Mouse (Mus musculus): ENCODE data around the gene Zc3h10. TPM values are rescaled to one million over a fixed set of nuclear protein-coding genes. Genes with fewer than 3 reads are reported as not detected.
"Not testable (repeated sequence)": the region's sequence is repeated elsewhere in the genome, so short reads cannot be mapped to it uniquely, and the experiment has no call there.

Gene Zc3h10
- polyA plus RNA-seq, 1 experiment from 2014 or later: 6.2 TPM

DNA sequence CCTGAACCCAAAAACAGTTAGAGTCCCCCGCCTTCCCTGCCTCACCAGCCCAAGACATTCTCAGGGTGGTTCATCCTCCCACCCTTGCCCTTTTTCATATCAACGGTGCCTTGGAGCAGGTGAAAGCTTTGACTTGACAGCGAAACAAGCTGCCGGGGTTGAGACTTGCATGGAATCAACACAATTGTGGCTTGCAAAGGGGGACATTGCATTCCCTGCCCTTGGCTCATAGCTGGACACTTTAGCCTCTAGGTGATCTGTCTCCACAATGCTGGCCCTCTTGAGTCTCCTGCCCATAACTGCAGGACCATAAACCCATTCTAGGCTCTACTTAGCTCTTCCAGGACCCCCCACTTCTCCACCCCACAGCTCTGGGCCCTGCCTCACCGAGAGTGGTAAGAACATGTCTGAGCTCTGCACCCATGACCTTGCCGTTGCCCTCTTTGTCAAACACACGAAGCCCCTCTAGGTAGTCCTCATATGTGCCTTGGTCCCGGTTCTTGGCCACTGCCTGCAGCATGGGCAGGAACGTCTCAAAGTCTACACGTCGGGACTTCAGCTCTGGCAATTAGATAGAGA, 52.8 kb downstream of the Zc3h10 start:
- 32% methylated on average over 11 of the region's 11 CpGs for WGBS (ENCODE audit: insufficient replicate concordance)
- ATAC-seq (ENCODE audit: low read depth) (no peak), DNase-seq (no peak)
- Histone ChIP-seq H3K27me3 (no peaks in the 10 kb centered on the region), H3K4me2 (peak overlapping the region; percentile 93), H3K4me3 (replicated peaks) (peak overlapping the region; percentile 88), H3K27ac (peak overlapping the region; percentile 91), H3K9ac (peak overlapping the region; percentile 93), H3K4me1 (replicated peaks) (peaks cover 76% of the 10 kb centered on the region), H3K36me3 (peaks cover 26% of the 10 kb centered on the region), H3K9me3 (replicated peaks) (no peaks in the 10 kb centered on the region)

DNA sequence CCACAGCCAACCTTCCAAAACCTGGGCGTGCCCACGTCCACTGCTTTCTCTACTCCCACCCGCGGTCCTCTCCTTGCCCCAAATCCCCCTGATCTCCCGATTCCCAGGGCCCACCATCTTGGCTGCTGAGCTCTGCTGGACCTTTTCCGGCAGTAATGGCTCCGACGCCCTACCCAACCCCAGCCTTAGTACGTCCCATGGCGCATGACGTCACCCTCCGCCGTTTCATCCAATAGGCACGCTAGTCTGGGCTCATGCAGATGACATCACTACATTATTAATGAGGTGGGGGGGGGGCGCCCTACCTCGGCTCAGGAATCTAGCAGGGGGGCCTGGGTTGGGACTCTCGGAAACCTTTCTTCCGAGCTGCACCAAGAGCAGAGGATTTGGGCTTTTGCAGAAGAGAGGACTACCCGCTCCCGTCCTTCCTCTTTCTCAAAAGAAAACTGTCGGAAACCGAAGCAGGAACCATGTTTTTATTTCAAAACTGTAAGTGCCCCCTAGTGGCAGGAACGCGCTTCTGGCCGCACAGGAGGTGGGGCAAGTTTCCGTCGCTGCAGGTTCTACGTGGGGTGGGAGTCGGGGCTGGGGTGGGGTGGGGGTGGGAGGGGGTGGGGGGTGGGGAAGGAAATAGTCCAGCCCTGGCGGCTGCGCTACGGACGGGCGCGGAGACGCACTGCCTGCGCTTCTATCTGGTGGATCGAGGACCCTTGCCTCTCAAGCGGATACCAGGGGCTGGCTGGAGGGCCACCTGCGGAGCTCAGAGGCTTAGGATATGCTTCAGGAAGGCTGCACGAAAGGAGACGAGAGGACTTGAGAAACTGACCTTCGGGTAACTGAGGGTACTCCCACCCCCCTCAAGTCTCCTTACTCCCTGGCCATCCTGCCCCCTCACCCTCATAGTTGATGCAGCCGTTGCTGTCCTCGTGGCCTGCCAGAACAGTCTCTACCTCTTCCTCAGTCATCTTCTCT, 53.6 kb downstream of the Zc3h10 start, which contains the start of gene Myl6:
Myl6 (minus strand) TSS at position 451 of the 972 bp plus-strand sequence.
- H3K27me3 ChIP-seq: no peaks in the 10 kb centered on the region
- H3K4me1 ChIP-seq (replicated peaks): peaks cover 68% of the 10 kb centered on the region
- peak; percentile 87 for ATAC-seq (ENCODE audit: low read depth)
- peak within 1 kb of the TSS; percentile 93 for H3K9ac ChIP-seq
- peak; percentile 95 for DNase-seq
- under 1% methylated on average over 45 of the region's 45 CpGs for WGBS (ENCODE audit: insufficient replicate concordance)
- peak within 1 kb of the TSS; percentile 93 for H3K4me2 ChIP-seq
- H3K36me3 ChIP-seq: peaks cover 33% of the 10 kb centered on the region
- no peaks in the 10 kb centered on the region for H3K9me3 ChIP-seq (replicated peaks)
- peak within 1 kb of the TSS; percentile 88 for H3K4me3 ChIP-seq (replicated peaks)
- peak within 1 kb of the TSS; percentile 91 for H3K27ac ChIP-seq

DNA sequence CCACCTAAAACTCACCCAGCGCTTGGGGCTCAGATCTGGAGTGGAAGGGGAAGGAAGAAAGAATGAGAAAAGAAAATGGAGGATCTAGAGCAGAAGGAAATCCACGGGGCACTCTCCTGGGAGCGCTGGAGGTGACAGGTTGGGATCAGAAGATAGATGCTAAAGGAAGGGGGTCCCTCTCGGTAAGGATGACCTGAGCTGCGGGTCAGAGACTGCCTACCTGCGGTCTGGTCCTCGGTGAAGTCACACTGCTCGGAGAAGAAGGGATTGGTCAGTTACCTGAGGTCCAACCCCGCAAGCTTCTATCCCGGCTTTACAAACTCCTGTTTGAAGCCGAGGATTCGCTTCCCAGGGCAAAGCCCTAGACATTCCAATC, 54.3 kb downstream of the Zc3h10 start:
- peak overlapping the region; percentile 93 for H3K9ac ChIP-seq
- 1% methylated on average over 12 of the region's 12 CpGs for WGBS (ENCODE audit: insufficient replicate concordance)
- ATAC-seq (ENCODE audit: low read depth): peak; percentile 47

GRCm38 (mm10) chr10:128492633-128493311, 54.8 kb downstream of the Zc3h10 start:
- WGBS (ENCODE audit: insufficient replicate concordance): 24% methylated on average over 12 of the region's 12 CpGs
- DNase-seq: peak; percentile 52
- peak overlapping the region; percentile 93 for H3K9ac ChIP-seq
- ATAC-seq (ENCODE audit: low read depth): peak; percentile 63
- H3K9me3 ChIP-seq (replicated peaks): no peaks in the 10 kb centered on the region
- peaks cover 61% of the 10 kb centered on the region for H3K4me1 ChIP-seq (replicated peaks)
- peak overlapping the region; percentile 88 for H3K4me3 ChIP-seq (replicated peaks)
- H3K4me2 ChIP-seq: peak overlapping the region; percentile 93
- H3K36me3 ChIP-seq: peaks cover 45% of the 10 kb centered on the region
- no peaks in the 10 kb centered on the region for H3K27me3 ChIP-seq
- H3K27ac ChIP-seq: peak overlapping the region; percentile 91

More for the DNA sequence above, 54.3 kb downstream of the Zc3h10 start:
- Histone ChIP-seq H3K9me3 (replicated peaks) (no peaks in the 10 kb centered on the region), H3K36me3 (peaks cover 40% of the 10 kb centered on the region), H3K27me3 (no peaks in the 10 kb centered on the region), H3K4me3 (replicated peaks) (peak overlapping the region; percentile 88), H3K4me2 (peak overlapping the region; percentile 93), H3K27ac (peak overlapping the region; percentile 91), H3K4me1 (replicated peaks) (peaks cover 66% of the 10 kb centered on the region)
- DNase-seq: no peak

DNA sequence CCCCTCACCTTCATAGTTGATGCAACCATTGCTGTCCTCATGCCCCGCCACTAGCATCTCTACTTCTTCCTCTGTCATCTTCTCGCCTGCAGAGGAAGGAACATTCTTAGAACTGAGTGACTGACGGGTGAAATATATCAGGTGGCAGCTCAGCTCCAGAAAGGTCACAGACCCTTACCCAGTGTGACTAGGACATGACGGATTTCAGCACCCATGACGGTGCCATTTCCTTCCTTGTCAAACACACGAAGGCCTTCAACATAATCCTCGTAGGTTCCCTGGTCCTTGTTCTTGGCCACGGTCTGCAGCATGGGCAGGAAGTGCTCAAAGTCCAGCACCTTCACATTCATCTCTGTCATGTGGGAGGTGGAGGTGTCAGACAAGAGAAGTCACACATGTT, 55.5 kb downstream of the Zc3h10 start:
- not testable (repeated sequence) for H3K27me3 ChIP-seq; H3K9me3 ChIP-seq (replicated peaks); DNase-seq; ATAC-seq (ENCODE audit: low read depth)
- H3K36me3 ChIP-seq: peaks cover 53% of the 10 kb centered on the region
- peak overlapping the region; percentile 93 for H3K4me2 ChIP-seq
- H3K9ac ChIP-seq: peak overlapping the region; percentile 93
- 48% methylated on average over 8 of the region's 8 CpGs for WGBS (ENCODE audit: insufficient replicate concordance)
- H3K4me3 ChIP-seq (replicated peaks): peak overlapping the region; percentile 88
- peak overlapping the region; percentile 91 for H3K27ac ChIP-seq
- peaks cover 54% of the 10 kb centered on the region for H3K4me1 ChIP-seq (replicated peaks)

Small RNA genes within 50 kb of the gene (microRNA-seq; reads per million reads assigned to microRNA genes)
- 1.2 reads per million for gene Gm47275
- gene Mir6916: not detected
- gene Mir6917: 0.88 reads per million

Other genes with a start within 250 kb of the Zc3h10 start
- gene Il23a, start 249.0 kb downstream of the Zc3h10 start, polyA plus RNA-seq (2015; fragmentation: Nextera tagmentation; extraction: Ambion mirVana): 0.10 TPM in 1 of 2 replicates, not detected in the other
- 11.8 and 14.4 TPM in 2 replicates for gene Pan2, start 244.4 kb downstream of the Zc3h10 start, polyA plus RNA-seq (2015; fragmentation: Nextera tagmentation; extraction: Ambion mirVana)
- 99.7 and 105 TPM in 2 replicates for gene Cnpy2, start 225.3 kb downstream of the Zc3h10 start, polyA plus RNA-seq (2015; fragmentation: Nextera tagmentation; extraction: Ambion mirVana)
- 149 and 170 TPM in 2 replicates for gene Cs, start 210.0 kb downstream of the Zc3h10 start, polyA plus RNA-seq (2015; fragmentation: Nextera tagmentation; extraction: Ambion mirVana)
- 4.6 and 4.8 TPM in 2 replicates for gene Coq10a, start 178.8 kb downstream of the Zc3h10 start, polyA plus RNA-seq (2015; fragmentation: Nextera tagmentation; extraction: Ambion mirVana)
- 5.0 and 5.1 TPM in 2 replicates for gene Ankrd52, start 170.7 kb downstream of the Zc3h10 start, polyA plus RNA-seq (2015; fragmentation: Nextera tagmentation; extraction: Ambion mirVana)
- 30.5 and 32.8 TPM in 2 replicates for gene Slc39a5, start 146.5 kb downstream of the Zc3h10 start, polyA plus RNA-seq (2015; fragmentation: Nextera tagmentation; extraction: Ambion mirVana)
- gene Nabp2, start 136.3 kb downstream of the Zc3h10 start, polyA plus RNA-seq (2015; fragmentation: Nextera tagmentation; extraction: Ambion mirVana): 57.3 and 64.4 TPM in 2 replicates
- gene Rnf41, start 136.1 kb downstream of the Zc3h10 start, polyA plus RNA-seq (2015; fragmentation: Nextera tagmentation; extraction: Ambion mirVana): 9.0 and 10.7 TPM in 2 replicates
- 18.5 and 30.1 TPM in 2 replicates for gene Smarcc2, start 88.5 kb downstream of the Zc3h10 start, polyA plus RNA-seq (2015; fragmentation: Nextera tagmentation; extraction: Ambion mirVana)
- 498 and 524 TPM in 2 replicates for gene Myl6, start 53.6 kb downstream of the Zc3h10 start, polyA plus RNA-seq (2015; fragmentation: Nextera tagmentation; extraction: Ambion mirVana)
- 1.2 and 1.3 TPM in 2 replicates for gene Myl6b, start 49.1 kb downstream of the Zc3h10 start, polyA plus RNA-seq (2015; fragmentation: Nextera tagmentation; extraction: Ambion mirVana)
- 9.9 and 10.6 TPM in 2 replicates for gene Esyt1, start 21.9 kb downstream of the Zc3h10 start, polyA plus RNA-seq (2015; fragmentation: Nextera tagmentation; extraction: Ambion mirVana)
- 2,776 and 3,150 TPM in 2 replicates for gene Rpl41, start 1.5 kb upstream of the Zc3h10 start, polyA plus RNA-seq (2015; fragmentation: Nextera tagmentation; extraction: Ambion mirVana)
- 207 and 228 TPM in 2 replicates for gene Pa2g4, start 18.2 kb upstream of the Zc3h10 start, polyA plus RNA-seq (2015; fragmentation: Nextera tagmentation; extraction: Ambion mirVana)
- gene Erbb3, start 41.9 kb upstream of the Zc3h10 start, polyA plus RNA-seq (2015; fragmentation: Nextera tagmentation; extraction: Ambion mirVana): 1.2 and 1.9 TPM in 2 replicates
- 486 and 551 TPM in 2 replicates for gene Rps26, start 79.0 kb upstream of the Zc3h10 start, polyA plus RNA-seq (2015; fragmentation: Nextera tagmentation; extraction: Ambion mirVana)
- gene Ikzf4, start 98.2 kb upstream of the Zc3h10 start, polyA plus RNA-seq (2015; fragmentation: Nextera tagmentation; extraction: Ambion mirVana): 0.12 and 0.21 TPM in 2 replicates
- 10.7 and 13.9 TPM in 2 replicates for gene Suox, start 126.3 kb upstream of the Zc3h10 start, polyA plus RNA-seq (2015; fragmentation: Nextera tagmentation; extraction: Ambion mirVana)
- gene Rab5b, start 148.5 kb upstream of the Zc3h10 start, polyA plus RNA-seq (2015; fragmentation: Nextera tagmentation; extraction: Ambion mirVana): 24.5 and 31.4 TPM in 2 replicates
- 0.30 and 0.52 TPM in 2 replicates for gene Pmel, start 156.4 kb upstream of the Zc3h10 start, polyA plus RNA-seq (2015; fragmentation: Nextera tagmentation; extraction: Ambion mirVana)
- gene Cdk2, start 157.3 kb upstream of the Zc3h10 start, polyA plus RNA-seq (2015; fragmentation: Nextera tagmentation; extraction: Ambion mirVana): 61.1 and 71.9 TPM in 2 replicates
- 1.8 and 2.6 TPM in 2 replicates for gene Dgka, start 197.1 kb upstream of the Zc3h10 start, polyA plus RNA-seq (2015; fragmentation: Nextera tagmentation; extraction: Ambion mirVana)
- 20.4 and 20.8 TPM in 2 replicates for gene Pym1, start 200.1 kb upstream of the Zc3h10 start, polyA plus RNA-seq (2015; fragmentation: Nextera tagmentation; extraction: Ambion mirVana)
- gene Mmp19, start 243.1 kb upstream of the Zc3h10 start, polyA plus RNA-seq (2015; fragmentation: Nextera tagmentation; extraction: Ambion mirVana): 6.9 and 8.3 TPM in 2 replicates